Mouse (Mus musculus) lung, postnatal 14 days (tissue): ENCODE measurements around the gene Dapk3.
"Not testable (repeated sequence)": the region's sequence is repeated elsewhere in the genome, so short reads cannot be mapped to it uniquely, and the experiment has no call there.

Source experiments
- DNase-seq: peaks from one replicate; pipeline ENCODE4 v3.0.0; 2021

Gene Dapk3

GRCm38 (mm10) chr10:81146296-81146695, 36.5 kb upstream of the Dapk3 start:
- DNase-seq: no peak

- DNase-seq: no peak
These were observed 31.5 kb upstream of the Dapk3 start for GRCm38 (mm10) chr10:81151261-81151660.

GRCm38 (mm10) chr10:81152609-81153008, 30.2 kb upstream of the Dapk3 start:
- DNase-seq: no peak

- no peak for DNase-seq
These were observed 28.5 kb upstream of the Dapk3 start for GRCm38 (mm10) chr10:81154313-81154712.

GRCm38 (mm10) chr10:81154736-81155135, 28.1 kb upstream of the Dapk3 start:
- DNase-seq: no peak

- no peak for DNase-seq
These were observed 21.0 kb upstream of the Dapk3 start for GRCm38 (mm10) chr10:81161602-81162317.

GRCm38 (mm10) chr10:81162318-81162652, 20.5 kb upstream of the Dapk3 start:
- no peak for DNase-seq

GRCm38 (mm10) chr10:81165118-81165517, 17.7 kb upstream of the Dapk3 start:
- DNase-seq: no peak

- peak; percentile 100 for DNase-seq
These were observed 15.4 kb upstream of the Dapk3 start, which contains the start of gene Pias4 for GRCm38 (mm10) chr10:81167200-81168086. Gene Pias4, minus strand, starts transcription at chr10:81167923.

GRCm38 (mm10) chr10:81168087-81168431, 14.7 kb upstream of the Dapk3 start:
- DNase-seq: no peak

GRCm38 (mm10) chr10:81168521-81169244, 14.1 kb upstream of the Dapk3 start:
- peak; percentile 88 for DNase-seq

GRCm38 (mm10) chr10:81169411-81169900, 13.3 kb upstream of the Dapk3 start:
- DNase-seq: not testable (repeated sequence)

GRCm38 (mm10) chr10:81173132-81173531, 9.7 kb upstream of the Dapk3 start:
- peak; percentile 84 for DNase-seq

- DNase-seq: peak; percentile 92
These were observed 8.0 kb upstream of the Dapk3 start for GRCm38 (mm10) chr10:81174617-81175344.

GRCm38 (mm10) chr10:81175345-81175701, 7.5 kb upstream of the Dapk3 start:
- DNase-seq: not testable (repeated sequence)

- peak; percentile 48 for DNase-seq
These were observed 6.8 kb upstream of the Dapk3 start for GRCm38 (mm10) chr10:81175936-81176465.

- DNase-seq: peak; percentile 100
These were observed 6.1 kb upstream of the Dapk3 start, which contains the start of gene Eef2 for GRCm38 (mm10) chr10:81176466-81177271. Gene Eef2, plus strand, starts transcription at chr10:81176631.

GRCm38 (mm10) chr10:81177491-81177925, 5.3 kb upstream of the Dapk3 start:
- no peak for DNase-seq

- no peak for DNase-seq
These were observed 4.7 kb upstream of the Dapk3 start for GRCm38 (mm10) chr10:81177958-81178712.

- no peak for DNase-seq
These were observed 3.9 kb upstream of the Dapk3 start for GRCm38 (mm10) chr10:81178927-81179326.
